Mouse (Mus musculus): ENCODE measurements around the gene Usp26. TPM values are rescaled to one million over a fixed set of nuclear protein-coding genes. Genes with fewer than 3 reads are reported as not detected.

Gene Usp26
- polyA plus RNA-seq (2014; fragmentation: Nextera tagmentation; extraction: Ambion mirVana) = not detected in 2 replicates

DNA sequence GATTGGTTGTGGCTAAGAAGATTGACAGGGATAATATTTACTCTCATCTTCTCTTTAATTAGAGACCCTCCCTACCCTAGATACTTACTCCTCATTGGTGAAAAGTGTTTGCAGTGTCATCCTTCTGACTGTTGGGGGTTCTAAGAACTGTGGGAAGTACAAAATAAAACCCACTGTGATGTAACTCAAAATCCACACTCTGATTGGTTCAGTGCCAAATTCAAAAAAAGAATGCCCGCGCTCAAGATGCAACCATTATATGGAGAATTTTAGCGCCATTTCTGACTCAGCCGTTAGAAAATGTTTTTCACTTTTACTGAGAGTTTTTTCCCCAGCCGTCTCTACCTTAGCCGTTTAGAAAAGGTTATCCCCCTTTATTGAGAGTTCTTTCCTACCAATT is at the start of gene Usp26:
Gene Usp26 (minus strand): TSS at position 101 of the 400 bp plus-strand sequence.
- Histone ChIP-seq H3K27ac (ENCODE audit: low read depth, low read length) (no peak within 1 kb of the TSS), H3K9me3 (ENCODE audit: control insufficient read depth, low read length) (no peaks in the 10 kb centered on the region), H3K27me3 (replicated peaks; ENCODE audit: control insufficient read depth, insufficient read depth, low read length) (no peaks in the 10 kb centered on the region), H3K4me2 (no peak within 1 kb of the TSS), H3K4me1 (replicated peaks; ENCODE audit: control insufficient read depth, insufficient read depth, low read length) (no peaks in the 10 kb centered on the region), H3K9ac (ENCODE audit: low read depth, low read length) (no peak within 1 kb of the TSS), H3K36me3 (ENCODE audit: control insufficient read depth, insufficient read depth, low read length) (no peaks in the 10 kb centered on the region), H3K4me3 (ENCODE audit: low read depth, low read length) (no peak within 1 kb of the TSS)
- DNase-seq (ENCODE audit: low spot score) = no peak
- WGBS = 88% methylated on average over 6 of the region's 6 CpGs
- ATAC-seq (replicated peaks; ENCODE audit: low FRiP score) = no peak

DNA sequence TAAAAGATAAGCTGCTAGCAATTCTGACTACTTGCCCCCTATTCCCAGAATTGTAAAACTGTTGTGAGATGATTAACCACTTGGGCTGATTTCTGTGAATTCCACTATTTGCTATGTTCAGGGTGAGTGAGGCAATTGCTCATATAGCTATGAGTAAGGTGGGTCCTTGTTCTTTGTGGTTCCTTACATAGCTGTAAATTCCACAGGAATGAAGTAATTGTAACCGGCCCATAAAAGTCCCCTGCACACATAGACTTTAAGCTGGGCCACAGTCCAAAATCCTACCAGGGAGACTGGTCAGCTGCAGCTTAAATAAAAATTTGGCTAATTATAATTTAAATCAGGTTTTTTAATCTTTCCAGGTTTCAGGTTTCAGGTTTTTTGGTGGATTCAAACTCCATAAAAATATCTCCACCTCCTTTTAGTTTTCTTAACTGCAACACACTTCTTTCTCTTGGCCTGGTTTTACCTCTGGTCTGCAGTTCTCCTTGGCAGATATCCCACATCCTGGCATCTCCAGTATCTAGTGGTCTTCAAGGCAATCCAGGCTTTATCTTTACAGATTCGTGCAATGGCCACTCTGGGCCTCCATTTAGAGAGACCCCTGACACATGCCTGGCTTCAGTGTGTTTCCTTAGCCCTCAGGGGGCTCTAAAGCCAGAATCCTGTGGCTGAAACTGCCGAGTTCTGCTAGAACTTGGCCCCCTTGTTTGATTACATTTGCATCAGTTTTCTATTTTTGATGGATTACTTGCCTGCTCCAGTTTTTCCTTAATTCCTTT is 13.6 kb upstream of the Usp26 start:
- Histone ChIP-seq H3K27ac (ENCODE audit: low read depth, low read length) (no peak overlapping the region), H3K9ac (ENCODE audit: low read depth, low read length) (no peak overlapping the region), H3K9me3 (ENCODE audit: control insufficient read depth, low read length) (no peaks in the 10 kb centered on the region), H3K27me3 (replicated peaks; ENCODE audit: control insufficient read depth, insufficient read depth, low read length) (no peaks in the 10 kb centered on the region), H3K4me3 (ENCODE audit: low read depth, low read length) (no peak overlapping the region), H3K4me1 (replicated peaks; ENCODE audit: control insufficient read depth, insufficient read depth, low read length) (no peaks in the 10 kb centered on the region), H3K36me3 (ENCODE audit: control insufficient read depth, insufficient read depth, low read length) (no peaks in the 10 kb centered on the region), H3K4me2 (no peak overlapping the region)
- ATAC-seq (replicated peaks; ENCODE audit: low FRiP score) = no peak
- no peak for DNase-seq (ENCODE audit: low spot score)
- 54% methylated on average over 3 of the region's 3 CpGs for WGBS

DNA sequence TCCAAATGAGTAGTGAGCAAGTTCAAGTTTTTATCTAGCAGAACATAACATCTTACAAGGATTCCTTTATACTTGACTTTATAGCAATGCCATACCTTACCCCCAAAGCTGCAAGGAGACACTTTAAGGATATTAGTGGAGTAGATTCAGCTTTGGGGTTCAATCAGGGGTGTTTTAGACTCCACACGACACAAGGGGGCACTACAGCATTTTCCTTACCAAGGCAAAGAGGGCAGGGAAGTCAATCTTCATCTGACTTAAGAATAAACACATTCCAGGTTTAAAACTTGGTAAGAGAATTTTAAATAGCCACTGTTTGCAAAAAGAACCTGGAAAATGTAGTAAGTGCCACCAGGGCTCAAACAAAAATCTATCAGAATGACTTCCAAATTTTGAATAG is 33.6 kb downstream of the Usp26 start:
- Histone ChIP-seq H3K4me3 (ENCODE audit: low read depth, low read length) (no peak overlapping the region), H3K9me3 (ENCODE audit: control insufficient read depth, low read length) (no peaks in the 10 kb centered on the region), H3K36me3 (ENCODE audit: control insufficient read depth, insufficient read depth, low read length) (no peaks in the 10 kb centered on the region), H3K4me2 (no peak overlapping the region), H3K27ac (ENCODE audit: low read depth, low read length) (no peak overlapping the region), H3K9ac (ENCODE audit: low read depth, low read length) (no peak overlapping the region), H3K4me1 (replicated peaks; ENCODE audit: control insufficient read depth, insufficient read depth, low read length) (no peaks in the 10 kb centered on the region), H3K27me3 (replicated peaks; ENCODE audit: control insufficient read depth, insufficient read depth, low read length) (no peaks in the 10 kb centered on the region)
- DNase-seq (ENCODE audit: low spot score) = no peak
- ATAC-seq (replicated peaks; ENCODE audit: low FRiP score) = no peak
- WGBS = 6% methylated on average over 1 of the region's 1 CpGs

DNA sequence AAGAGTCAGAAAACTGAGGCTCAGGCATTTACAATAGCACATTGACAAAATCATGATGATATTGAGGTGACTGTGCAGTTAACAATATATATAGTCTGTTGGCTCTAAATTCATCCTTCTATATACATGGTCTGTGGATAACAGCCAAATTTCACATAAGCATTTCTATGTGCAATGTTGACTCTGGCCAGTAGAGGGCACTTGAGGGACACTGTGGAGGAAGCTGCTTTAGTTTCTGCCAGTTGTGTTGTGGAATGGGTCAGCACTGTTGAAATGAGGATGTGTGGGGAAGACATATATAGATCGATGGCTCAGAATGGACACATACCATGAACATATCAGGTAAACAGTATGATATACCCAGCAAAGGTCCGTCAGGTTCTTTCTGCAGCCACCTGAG is 64.6 kb downstream of the Usp26 start:
- no peak overlapping the region for H3K9ac ChIP-seq (ENCODE audit: low read depth, low read length)
- ATAC-seq (replicated peaks; ENCODE audit: low FRiP score) (no peak), DNase-seq (ENCODE audit: low spot score) (no peak)
- 69% methylated on average over 2 of the region's 2 CpGs for WGBS
- no peaks in the 10 kb centered on the region for H3K27me3 ChIP-seq (replicated peaks; ENCODE audit: control insufficient read depth, insufficient read depth, low read length)
- no peaks in the 10 kb centered on the region for H3K4me1 ChIP-seq (replicated peaks; ENCODE audit: control insufficient read depth, insufficient read depth, low read length)
- no peaks in the 10 kb centered on the region for H3K9me3 ChIP-seq (ENCODE audit: control insufficient read depth, low read length)
- no peak overlapping the region for H3K27ac ChIP-seq (ENCODE audit: low read depth, low read length)
- no peaks in the 10 kb centered on the region for H3K36me3 ChIP-seq (ENCODE audit: control insufficient read depth, insufficient read depth, low read length)
- no peak overlapping the region for H3K4me3 ChIP-seq (ENCODE audit: low read depth, low read length)
- no peak overlapping the region for H3K4me2 ChIP-seq

DNA sequence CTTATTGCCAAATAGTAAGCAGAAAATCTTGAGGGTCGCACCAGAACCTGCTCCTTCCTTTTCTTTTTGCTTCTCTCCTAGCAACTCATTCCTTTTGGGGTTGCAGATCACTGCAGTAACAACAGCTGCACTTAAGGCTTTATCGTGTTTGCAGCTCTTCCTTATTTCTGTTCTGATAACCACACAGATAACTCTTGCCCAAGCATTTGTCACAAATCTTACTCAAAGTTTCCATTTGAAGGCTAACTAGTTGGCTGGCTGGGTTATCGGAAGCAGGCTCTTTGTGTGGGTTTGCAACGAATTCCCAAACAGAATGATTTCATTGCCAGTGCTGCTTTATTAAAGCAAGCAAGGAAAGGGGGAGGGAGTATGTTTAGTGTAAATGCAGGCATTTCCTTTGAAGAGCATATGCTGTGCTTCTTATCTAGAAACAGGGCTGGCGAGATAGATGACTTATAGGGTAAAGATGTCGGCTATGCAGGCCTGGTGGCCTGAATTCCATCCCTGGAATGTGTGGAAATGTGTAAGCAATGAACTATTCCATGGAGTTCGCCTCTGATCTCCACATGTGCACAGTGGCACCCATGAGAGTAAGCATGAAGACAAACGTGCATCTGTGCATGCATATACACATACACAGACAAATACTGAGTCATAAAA is 86.8 kb downstream of the Usp26 start:
- WGBS = 35% methylated on average over 8 of the region's 8 CpGs
- Histone ChIP-seq H3K4me2 (no peak overlapping the region), H3K27ac (ENCODE audit: low read depth, low read length) (no peak overlapping the region), H3K4me3 (ENCODE audit: low read depth, low read length) (no peak overlapping the region), H3K36me3 (ENCODE audit: control insufficient read depth, insufficient read depth, low read length) (no peaks in the 10 kb centered on the region), H3K4me1 (replicated peaks; ENCODE audit: control insufficient read depth, insufficient read depth, low read length) (no peaks in the 10 kb centered on the region), H3K27me3 (replicated peaks; ENCODE audit: control insufficient read depth, insufficient read depth, low read length) (no peaks in the 10 kb centered on the region; the same call in 1 of the 2 replicates), H3K9me3 (ENCODE audit: control insufficient read depth, low read length) (no peaks in the 10 kb centered on the region), H3K9ac (ENCODE audit: low read depth, low read length) (no peak overlapping the region)
- DNase-seq (ENCODE audit: low spot score) (no peak), ATAC-seq (replicated peaks; ENCODE audit: low FRiP score) (no peak)

DNA sequence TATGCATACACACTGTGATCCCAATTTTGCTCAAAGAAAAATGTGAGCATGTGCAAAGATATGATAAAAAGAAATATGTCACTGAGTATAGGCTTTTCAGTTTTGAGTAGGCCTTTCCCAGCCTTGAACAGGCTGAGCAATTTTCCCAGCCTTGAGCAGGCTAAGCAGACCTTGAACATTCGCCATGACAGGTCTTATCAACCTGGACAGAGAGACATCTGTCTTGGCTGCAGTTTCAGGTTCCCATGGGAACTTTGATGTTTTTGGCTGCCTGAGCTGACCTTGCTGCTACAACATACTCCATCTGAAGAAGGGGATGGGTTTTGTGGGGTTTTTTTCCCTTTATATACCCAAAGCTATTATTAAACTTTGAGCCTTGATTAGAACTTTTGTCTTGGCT is 88.0 kb downstream of the Usp26 start:
- H3K4me1 ChIP-seq (replicated peaks; ENCODE audit: control insufficient read depth, insufficient read depth, low read length) = no peaks in the 10 kb centered on the region
- H3K36me3 ChIP-seq (ENCODE audit: control insufficient read depth, insufficient read depth, low read length) = no peaks in the 10 kb centered on the region
- H3K9ac ChIP-seq (ENCODE audit: low read depth, low read length) = no peak overlapping the region
- DNase-seq (ENCODE audit: low spot score) (no peak), ATAC-seq (replicated peaks; ENCODE audit: low FRiP score) (no peak)
- H3K27me3 ChIP-seq (replicated peaks; ENCODE audit: control insufficient read depth, insufficient read depth, low read length) = no peaks in the 10 kb centered on the region; the same call in 1 of the 2 replicates
- H3K4me3 ChIP-seq (ENCODE audit: low read depth, low read length) = no peak overlapping the region
- no peaks in the 10 kb centered on the region for H3K9me3 ChIP-seq (ENCODE audit: control insufficient read depth, low read length)
- 43% methylated on average over 1 of the region's 1 CpGs for WGBS
- H3K27ac ChIP-seq (ENCODE audit: low read depth, low read length) = no peak overlapping the region
- no peak overlapping the region for H3K4me2 ChIP-seq

Other genes starting within 250 kb of the Usp26 start
- 6.7 and 7.0 TPM in 2 replicates for gene Hs6st2, start 119.4 kb downstream of the Usp26 start, polyA plus RNA-seq (2014; fragmentation: Nextera tagmentation; extraction: Ambion mirVana)
- not detected in 2 replicates for gene 1700080O16Rik, start 171.5 kb upstream of the Usp26 start, polyA plus RNA-seq (2014; fragmentation: Nextera tagmentation; extraction: Ambion mirVana)

All from liver, embryonic 11.5 days (tissue).